Mouse (Mus musculus) liver, embryonic 14.5 days (tissue): ENCODE measurements at regions not wholly inside any gene's neighbourhood (a gene's known extent, or its start where the extent isn't known, plus 50 kb on each side); places are given as distances from the start of the nearest gene placed in this dataset.

Experiments used
- CTCF ChIP-seq: IDR thresholded peaks from 2 replicates; pipeline ENCODE4 v1.5.1; 2016; ENCODE audit warnings: antibody characterized with exemption, low read depth, control low read depth
- EP300 ChIP-seq: IDR thresholded peaks from 2 replicates; pipeline ENCODE4 v1.6.1; 2016; ENCODE audit warnings: antibody characterized with exemption, low read depth

GRCm38 (mm10) chr7:136229592-136229991 lies 513.4 kb upstream of the Mki67 start:
- TF ChIP-seq CTCF = no peak
- TF ChIP-seq EP300 = no peak
